Mouse (Mus musculus) limb, embryonic 11.5 days (tissue): ENCODE measurements around the gene Prss35. TPM values are rescaled to one million over a fixed set of nuclear protein-coding genes. Genes with fewer than 3 reads are reported as not detected.

Experiments used
- ATAC-seq: fragments of 200-750 bp; cut with Nextera tagmentation; 2 replicates; pipeline ENCODE4 v1.8.0; 2017; ENCODE audit warnings: low read depth; ENCODE audit not compliant: insufficient number of reproducible peaks, low FRiP score, low TSS enrichment
- DNase-seq: peaks from one replicate; pipeline ENCODE4 v3.0.0-alpha.2; 2015; ENCODE audit warnings: low spot score
- H3K27ac ChIP-seq: fragments of 300-500 bp; sonication (generic); replicated peaks from 2 replicates; pipeline ENCODE4 v1.5.1; 2014; ENCODE audit warnings: low read depth, mild to moderate bottlenecking, low read length
- H3K27me3 ChIP-seq: fragments of 300-500 bp; sonication (generic); 2 replicates; pipeline ENCODE4 v1.6.1; 2014; ENCODE audit warnings: mild to moderate bottlenecking, low read length, mixed read lengths; ENCODE audit not compliant: control insufficient read depth, insufficient read depth
- H3K36me3 ChIP-seq: fragments of 300-500 bp; sonication (generic); 2 replicates; pipeline ENCODE4 v1.6.1; 2014; ENCODE audit warnings: mild to moderate bottlenecking, low read length, moderate library complexity, mixed read lengths; ENCODE audit not compliant: control insufficient read depth, insufficient read depth
- H3K4me1 ChIP-seq: fragments of 300-500 bp; sonication (generic); 2 replicates; pipeline ENCODE4 v1.6.1; 2014; ENCODE audit warnings: low read length, mixed read lengths; ENCODE audit not compliant: control insufficient read depth, insufficient read depth
- H3K4me2 ChIP-seq: fragments of 300-500 bp; sonication (generic); 2 replicates; pipeline ENCODE4 v1.6.1; 2014; ENCODE audit warnings: low read depth, mild to moderate bottlenecking, moderate library complexity; ENCODE audit not compliant: severe bottlenecking
- H3K4me3 ChIP-seq: fragments of 300-500 bp; sonication (generic); 2 replicates; pipeline ENCODE4 v1.5.1; 2014; ENCODE audit warnings: low read depth, low read length
- H3K9ac ChIP-seq: fragments of 300-500 bp; sonication (generic); 2 replicates; pipeline ENCODE4 v1.6.1; 2014; ENCODE audit warnings: mild to moderate bottlenecking, low read length
- H3K9me3 ChIP-seq: fragments of 300-500 bp; sonication (generic); 2 replicates; pipeline ENCODE4 v1.6.1; 2016; ENCODE audit warnings: low read length; ENCODE audit not compliant: control insufficient read depth
- WGBS: fragments of 180-500 bp; shearing (Covaris S2); extraction: QIAGEN DNeasy Blood & Tissue Kit; methylation state at CpG from one replicate; pipeline ENCODE4 v1.1.7; 2014; 5-methylcytosine and 5-hydroxymethylcytosine counted together
- polyA plus RNA-seq: library from polyadenylated mRNA; unstranded; fragments of >200 nt; fragmentation: Nextera tagmentation; extraction: Ambion mirVana; gene quantifications from 2 replicates; pipeline ENCODE4 v1.2.1, GENCODE M21; 2014

The Prss35 gene
- polyA plus RNA-seq, 1 experiment from 2014 or later = 4.5 TPM

GRCm38 (mm10) chr9:86725604-86726380 lies 17.7 kb upstream of the Prss35 start:
- no peaks in the 10 kb centered on the region for H3K9me3 ChIP-seq
- no peak overlapping the region for H3K9ac ChIP-seq
- WGBS = 57% methylated on average over 7 of the region's 7 CpGs
- no peak overlapping the region for H3K27ac ChIP-seq
- no peaks in the 10 kb centered on the region for H3K4me1 ChIP-seq
- no peaks in the 10 kb centered on the region for H3K27me3 ChIP-seq
- ATAC-seq (no peak), DNase-seq (no peak)
- H3K36me3 ChIP-seq = no peaks in the 10 kb centered on the region
- H3K4me2 ChIP-seq = no peak overlapping the region
- no peak overlapping the region for H3K4me3 ChIP-seq

- 94% methylated on average over 5 of the region's 5 CpGs for WGBS
- H3K4me3 ChIP-seq = no peak overlapping the region
- ATAC-seq = no peak
- no peak overlapping the region for H3K4me2 ChIP-seq
- DNase-seq = no peak
- no peak overlapping the region for H3K9ac ChIP-seq
- no peaks in the 10 kb centered on the region for H3K4me1 ChIP-seq
- H3K36me3 ChIP-seq = no peaks in the 10 kb centered on the region
- no peaks in the 10 kb centered on the region for H3K9me3 ChIP-seq
- H3K27me3 ChIP-seq = no peaks in the 10 kb centered on the region
- H3K27ac ChIP-seq = no peak overlapping the region
These were observed 17.1 kb upstream of the Prss35 start for GRCm38 (mm10) chr9:86726381-86726720.

GRCm38 (mm10) chr9:86728214-86728814 lies 15.1 kb upstream of the Prss35 start:
- H3K9ac ChIP-seq = no peak overlapping the region
- no peaks in the 10 kb centered on the region for H3K27me3 ChIP-seq
- no peak overlapping the region for H3K4me2 ChIP-seq
- DNase-seq (no peak), ATAC-seq (no peak)
- no peaks in the 10 kb centered on the region for H3K36me3 ChIP-seq
- no peak overlapping the region for H3K27ac ChIP-seq
- H3K4me1 ChIP-seq = no peaks in the 10 kb centered on the region
- no peaks in the 10 kb centered on the region for H3K9me3 ChIP-seq
- H3K4me3 ChIP-seq = no peak overlapping the region
- 81% methylated on average over 10 of the region's 10 CpGs for WGBS

- no peak overlapping the region for H3K9ac ChIP-seq
- no peak for DNase-seq
- WGBS = 74% methylated on average over 1 of the region's 1 CpGs
These were observed 14.4 kb upstream of the Prss35 start for GRCm38 (mm10) chr9:86729084-86729483.

GRCm38 (mm10) chr9:86729811-86730210 lies 13.6 kb upstream of the Prss35 start:
- Histone ChIP-seq H3K36me3 (no peaks in the 10 kb centered on the region), H3K27me3 (no peaks in the 10 kb centered on the region), H3K4me3 (no peak overlapping the region), H3K9me3 (no peaks in the 10 kb centered on the region), H3K4me2 (no peak overlapping the region), H3K4me1 (no peaks in the 10 kb centered on the region), H3K9ac (no peak overlapping the region), H3K27ac (no peak overlapping the region)
- 92% methylated on average over 3 of the region's 3 CpGs for WGBS
- ATAC-seq (no peak), DNase-seq (no peak)

More at GRCm38 (mm10) chr9:86729084-86729483, 14.4 kb upstream of the Prss35 start:
- H3K27ac ChIP-seq = no peak overlapping the region
- no peak overlapping the region for H3K4me3 ChIP-seq
- H3K36me3 ChIP-seq = no peaks in the 10 kb centered on the region
- H3K4me1 ChIP-seq = no peaks in the 10 kb centered on the region
- no peak for ATAC-seq
- no peaks in the 10 kb centered on the region for H3K27me3 ChIP-seq
- H3K4me2 ChIP-seq = no peak overlapping the region
- no peaks in the 10 kb centered on the region for H3K9me3 ChIP-seq

- Histone ChIP-seq H3K4me2 (no peak overlapping the region), H3K27ac (no peak overlapping the region), H3K4me3 (no peak overlapping the region), H3K36me3 (no peaks in the 10 kb centered on the region), H3K27me3 (no peaks in the 10 kb centered on the region), H3K4me1 (no peaks in the 10 kb centered on the region), H3K9me3 (no peaks in the 10 kb centered on the region), H3K9ac (no peak overlapping the region)
- DNase-seq (no peak), ATAC-seq (no peak)
These were observed 9.1 kb upstream of the Prss35 start for GRCm38 (mm10) chr9:86734357-86734756.

GRCm38 (mm10) chr9:86734795-86735194 lies 8.7 kb upstream of the Prss35 start:
- Histone ChIP-seq H3K27ac (no peak overlapping the region), H3K9me3 (no peaks in the 10 kb centered on the region), H3K9ac (no peak overlapping the region), H3K4me3 (no peak overlapping the region), H3K4me2 (no peak overlapping the region), H3K27me3 (no peaks in the 10 kb centered on the region), H3K4me1 (no peaks in the 10 kb centered on the region), H3K36me3 (no peaks in the 10 kb centered on the region)
- no peak for ATAC-seq
- DNase-seq = no peak
- 67% methylated on average over 9 of the region's 9 CpGs for WGBS

GRCm38 (mm10) chr9:86736991-86737390 lies 6.5 kb upstream of the Prss35 start:
- H3K27me3 ChIP-seq = no peaks in the 10 kb centered on the region
- no peaks in the 10 kb centered on the region for H3K36me3 ChIP-seq
- no peak overlapping the region for H3K27ac ChIP-seq
- H3K4me1 ChIP-seq = no peaks in the 10 kb centered on the region
- no peaks in the 10 kb centered on the region for H3K9me3 ChIP-seq
- ATAC-seq = no peak
- H3K4me2 ChIP-seq = no peak overlapping the region
- WGBS = 88% methylated on average over 4 of the region's 4 CpGs
- H3K4me3 ChIP-seq = no peak overlapping the region
- DNase-seq = no peak
- no peak overlapping the region for H3K9ac ChIP-seq
